Mouse (Mus musculus) cerebellum, postnatal 14 days (tissue): ENCODE results near the gene B3gnt4.
"Not testable (repeated sequence)": the region's sequence is repeated elsewhere in the genome, so short reads cannot be mapped to it uniquely, and the experiment has no call there.

Experiments used
- DNase-seq, 2 experiments: peaks; one replicate each; pipeline ENCODE4 v3.0.0; 2021; ENCODE audit warnings: mixed read lengths in 2 of 2

B3gnt4 gene

GRCm38 (mm10) chr5:123510160-123510559, at the start of gene B3gnt4:
Gene B3gnt4 (plus strand): TSS chr5:123510460.
- no peak for DNase-seq

DNA sequence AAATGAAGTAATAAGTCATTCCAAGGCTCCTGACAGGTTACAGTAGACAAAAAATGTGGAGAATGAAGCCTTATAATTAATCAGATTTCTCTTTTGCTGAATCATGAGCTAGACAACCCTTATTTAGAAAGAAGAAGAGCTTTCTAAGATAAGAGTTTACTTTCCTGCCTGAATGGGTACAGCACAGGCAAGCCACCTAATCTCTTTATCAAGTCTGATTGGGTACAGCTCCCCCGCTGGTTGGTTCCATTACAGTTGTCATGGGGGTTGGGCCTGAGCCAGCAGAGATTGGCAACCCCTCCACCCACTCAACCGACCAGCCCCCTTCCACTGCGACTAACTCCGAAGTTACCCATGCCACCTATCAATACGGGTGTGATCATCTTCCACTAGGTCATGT, 48.8 kb upstream of the B3gnt4 start:
- peak in 1 of 2 experiments; percentile 45 for DNase-seq

DNA sequence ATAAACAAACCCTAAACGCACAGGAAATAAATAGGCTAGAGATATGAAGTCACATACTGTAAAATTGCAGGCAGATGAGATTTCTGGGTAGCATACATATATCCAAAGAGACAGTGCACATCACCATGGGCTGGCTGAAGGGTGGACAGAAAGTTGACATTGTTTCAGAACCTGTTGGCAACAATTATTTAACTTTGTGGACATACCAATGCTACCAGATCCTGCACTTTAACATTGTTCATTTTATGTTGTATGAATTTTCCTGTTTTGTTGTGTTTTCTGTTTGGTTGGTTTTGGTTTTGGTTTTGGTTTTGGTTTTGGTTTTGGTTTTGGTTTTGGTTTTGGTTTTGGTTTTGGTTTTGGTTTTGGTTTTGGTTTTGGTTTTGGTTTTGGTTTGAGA, 45.6 kb upstream of the B3gnt4 start:
- DNase-seq, result no peak

DNA sequence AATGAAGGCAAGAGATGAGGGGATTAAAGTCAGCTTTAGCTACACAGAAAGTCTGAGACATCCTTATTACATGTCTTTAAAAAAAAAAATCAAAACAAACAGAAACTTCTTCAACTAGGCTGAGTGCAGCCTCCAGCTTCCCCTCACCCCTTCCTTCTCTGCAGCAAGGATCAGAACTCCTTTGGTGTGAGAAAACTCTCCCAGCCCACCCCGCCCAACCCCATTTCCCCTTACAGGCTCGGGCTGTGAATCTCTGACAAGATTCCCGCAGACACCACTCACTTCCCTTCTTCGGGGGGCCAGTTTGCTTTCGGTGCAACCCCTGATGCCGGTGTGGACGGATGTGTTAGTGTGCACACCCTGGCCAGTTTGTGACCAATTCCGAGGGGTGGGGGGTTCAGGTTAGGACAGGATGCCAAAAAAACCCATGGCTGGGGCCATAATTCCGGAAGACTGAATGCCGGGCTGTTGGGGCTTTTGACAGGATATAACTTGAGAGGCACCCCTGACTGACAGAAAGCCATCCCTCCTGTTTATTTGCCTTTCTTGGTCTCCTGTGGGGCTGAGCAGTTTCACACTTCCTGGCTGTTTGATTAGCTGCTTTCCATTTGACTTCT, 39.4 kb upstream of the B3gnt4 start:
- no peak for DNase-seq

DNA sequence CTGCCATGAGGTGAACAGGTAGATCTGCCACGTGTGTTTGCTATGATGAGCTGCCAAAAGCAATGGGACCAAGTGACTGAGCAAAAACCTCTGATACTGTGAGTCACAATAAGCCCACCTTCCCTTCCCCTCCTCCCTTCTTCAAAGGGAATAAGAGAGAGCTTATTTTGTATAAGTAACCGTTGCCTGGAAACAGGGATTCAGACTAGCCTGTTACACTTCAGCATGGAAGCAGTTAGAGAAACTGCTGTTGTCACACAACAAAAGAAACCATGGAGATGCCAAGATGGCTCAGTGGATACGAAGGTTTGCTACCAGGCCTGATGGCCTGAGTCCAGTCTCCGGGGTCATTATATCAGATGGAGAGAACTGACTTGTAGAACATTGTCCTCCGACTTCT, 36.4 kb upstream of the B3gnt4 start:
- no peak for DNase-seq

- no peak for DNase-seq
Measured at GRCm38 (mm10) chr5:123487659-123488395, 22.4 kb upstream of the B3gnt4 start.

GRCm38 (mm10) chr5:123489112-123489785, 21.0 kb upstream of the B3gnt4 start, which contains the start of the genes Lrrc43 and Il31:
Gene Lrrc43 (plus strand): TSS chr5:123489305.
Gene Il31 (minus strand): TSS chr5:123489489.
- peak; percentile 36 to 47 for DNase-seq

DNA sequence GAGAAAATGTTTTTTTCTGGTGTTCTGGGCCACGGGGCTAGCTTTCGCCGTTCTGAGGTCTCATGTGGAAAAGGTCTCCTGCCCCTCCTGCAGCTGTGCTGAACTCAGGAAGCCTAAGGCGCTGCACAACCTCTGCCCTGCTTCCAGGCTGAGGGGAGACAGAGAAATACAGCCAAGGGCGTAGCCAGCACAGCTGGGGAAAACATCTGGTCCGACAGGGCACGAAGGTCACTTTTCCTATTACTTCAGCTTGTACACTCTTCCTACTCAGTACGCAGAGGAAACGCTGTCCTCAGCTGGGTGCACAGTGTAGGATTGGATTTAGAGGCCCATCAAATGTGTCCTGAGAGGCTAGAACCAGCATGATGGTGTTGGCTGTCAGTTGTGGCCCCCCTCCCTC, 20.3 kb upstream of the B3gnt4 start:
- DNase-seq, result no peak

GRCm38 (mm10) chr5:123499717-123500116, 10.5 kb upstream of the B3gnt4 start:
- DNase-seq, result peak; percentile 68 to 78

DNA sequence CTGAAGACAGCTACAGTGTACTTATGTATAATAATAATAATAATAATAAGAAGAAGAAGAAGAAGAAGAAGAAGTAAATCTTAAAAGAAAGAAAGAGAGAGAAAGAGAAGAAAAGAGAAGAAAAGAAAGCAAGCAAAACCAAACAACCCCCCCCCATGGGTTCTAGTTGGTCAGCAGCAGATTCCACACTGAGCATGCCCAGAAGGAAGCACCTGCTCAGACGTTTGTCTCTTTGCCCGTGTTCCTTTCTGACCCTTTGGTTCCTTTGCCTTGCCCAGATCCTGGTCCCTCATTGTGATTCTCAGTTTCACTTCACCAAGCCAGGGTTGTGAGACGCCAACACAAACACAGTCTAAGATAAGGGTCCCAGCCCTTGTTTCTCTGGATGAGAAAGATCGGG, 8.3 kb upstream of the B3gnt4 start:
- no peak for DNase-seq

GRCm38 (mm10) chr5:123507936-123508723, 2.1 kb upstream of the B3gnt4 start:
- DNase-seq, result peak; percentile 76 to 83

DNA sequence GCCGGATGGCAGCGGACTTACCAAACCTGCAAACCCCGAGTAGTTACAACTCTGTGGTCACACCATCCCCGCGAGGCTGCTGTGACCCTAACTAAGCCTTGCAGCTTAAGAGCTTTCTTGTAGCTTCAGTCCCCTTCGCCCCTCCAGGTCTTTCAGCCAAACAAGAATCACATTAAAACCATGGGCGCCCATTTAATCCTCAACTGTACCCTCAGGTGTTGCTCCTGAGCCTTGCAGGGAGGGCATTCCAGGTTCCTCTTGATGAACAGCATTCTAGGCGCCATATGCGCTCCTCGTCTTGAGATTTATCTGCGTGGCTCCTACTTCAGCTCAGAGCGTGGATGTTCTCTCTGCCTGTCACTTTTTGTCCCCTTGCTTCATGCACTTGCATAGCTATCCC, 1.3 kb upstream of the B3gnt4 start:
- no peak for DNase-seq

DNA sequence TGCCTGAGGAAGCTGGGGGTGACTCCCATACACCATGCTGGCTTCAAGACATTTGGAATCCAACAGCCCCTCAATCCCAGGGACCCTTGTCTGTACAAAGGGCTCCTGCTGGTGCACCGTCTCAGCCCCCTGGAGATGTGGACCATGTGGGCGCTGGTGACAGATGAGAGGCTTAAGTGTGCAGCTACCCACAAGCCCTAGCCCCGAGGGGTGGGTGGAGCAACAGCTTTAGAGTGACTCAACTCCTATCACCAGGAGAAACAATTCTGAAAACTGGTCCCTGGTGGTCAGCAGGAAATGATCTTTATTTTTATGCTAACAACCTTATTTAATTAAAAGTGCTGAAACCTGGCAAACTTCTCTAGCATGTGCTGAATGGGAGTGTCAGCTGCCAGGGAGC, 1.2 kb downstream of the B3gnt4 start:
- DNase-seq, result not testable (repeated sequence)

- DNase-seq, result no peak
Measured at GRCm38 (mm10) chr5:123512102-123512501, 1.8 kb downstream of the B3gnt4 start.

GRCm38 (mm10) chr5:123514871-123515270, 4.6 kb downstream of the B3gnt4 start:
- DNase-seq, result no peak

DNA sequence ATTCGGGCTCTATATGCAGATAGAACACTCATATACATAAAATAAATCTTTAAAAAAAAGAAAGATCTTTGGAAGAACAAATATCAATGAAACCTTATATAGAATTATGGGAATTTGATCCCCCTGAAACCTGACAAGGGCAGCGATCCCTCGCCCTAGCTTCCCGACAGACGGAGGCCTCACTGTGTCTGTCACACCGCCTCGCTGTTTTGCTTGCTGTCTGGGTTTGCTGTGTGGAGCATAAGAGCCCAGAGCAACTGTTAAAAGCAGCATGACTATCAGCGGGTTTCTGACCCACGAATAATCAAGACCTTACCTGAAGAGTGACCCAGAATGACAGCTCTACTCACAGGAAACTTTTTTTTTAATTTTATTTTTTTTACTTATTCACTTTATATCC, 10.4 kb downstream of the B3gnt4 start:
- peak in 1 of 2 experiments; percentile 1 for DNase-seq

DNA sequence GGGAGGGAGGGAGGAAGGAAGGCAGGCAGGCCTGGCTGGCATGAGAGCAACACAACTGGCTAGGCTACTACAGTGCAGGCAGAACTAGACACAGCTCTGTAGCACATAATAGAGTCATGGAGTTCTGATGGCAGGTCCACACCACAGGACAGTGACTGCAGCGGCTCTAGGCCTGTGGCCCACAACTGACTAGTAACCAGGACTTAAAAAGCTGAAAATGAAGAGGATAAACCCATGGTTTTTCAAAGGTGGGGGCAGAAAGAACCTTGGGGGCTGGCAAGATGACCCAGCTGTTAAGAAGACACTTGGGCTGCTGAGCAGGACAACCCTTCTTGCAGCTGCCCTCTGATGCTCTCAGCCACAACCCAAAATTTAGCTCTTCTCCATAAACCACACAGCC, 11.4 kb downstream of the B3gnt4 start:
- DNase-seq, result peak in 1 of 2 experiments; percentile 1

DNA sequence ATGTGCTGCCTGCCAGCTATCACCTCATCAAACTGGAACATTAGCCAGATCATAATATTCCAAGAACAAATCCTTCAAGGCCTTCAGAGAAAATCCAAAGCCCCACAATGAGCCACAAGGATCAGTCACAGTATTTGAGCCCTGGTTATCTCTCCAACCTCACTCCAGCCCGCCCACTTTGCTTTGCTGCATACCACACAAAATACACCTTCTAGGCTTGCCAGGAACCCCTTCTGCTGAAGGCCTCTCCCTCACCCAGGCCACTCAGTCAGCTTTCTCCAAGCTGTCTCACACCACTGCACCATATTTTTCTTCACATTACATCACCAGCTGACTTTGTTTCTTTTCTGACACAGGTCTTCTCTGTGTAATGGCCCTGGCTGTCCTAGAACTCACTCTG, 11.9 kb downstream of the B3gnt4 start:
- peak in 1 of 2 experiments; percentile 1 for DNase-seq

- peak; percentile 98 for DNase-seq
Measured at GRCm38 (mm10) chr5:123523692-123524392, 13.6 kb downstream of the B3gnt4 start, which contains the start of gene Diablo. Gene Diablo (minus strand): TSS chr5:123524176.

- no peak for DNase-seq
Measured at GRCm38 (mm10) chr5:123524393-123524750, 14.1 kb downstream of the B3gnt4 start.

DNA sequence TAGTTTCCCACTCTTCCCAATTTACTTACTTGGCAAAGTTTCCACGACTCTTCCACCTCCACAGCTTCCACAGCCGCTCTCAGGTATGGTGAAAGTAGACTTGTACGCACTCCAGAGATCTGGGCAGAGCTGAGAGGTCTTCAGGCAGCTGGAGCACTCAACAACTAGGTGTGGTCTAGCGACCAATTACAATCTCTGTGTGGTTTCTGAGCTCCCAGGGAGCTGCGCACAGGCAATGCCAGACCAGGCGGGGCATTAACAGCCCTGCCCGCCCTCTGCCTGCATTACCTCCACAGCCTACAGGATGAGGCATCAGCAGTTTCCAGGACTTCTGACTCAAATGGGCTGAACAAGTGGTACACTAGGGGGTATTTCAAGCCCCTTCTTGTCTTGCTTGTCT, 15.0 kb downstream of the B3gnt4 start, which contains the start of gene Gm49027:
Gene Gm49027, minus strand, starts transcription at position 208 of the 400 bp plus-strand sequence.
- DNase-seq, result no peak

DNA sequence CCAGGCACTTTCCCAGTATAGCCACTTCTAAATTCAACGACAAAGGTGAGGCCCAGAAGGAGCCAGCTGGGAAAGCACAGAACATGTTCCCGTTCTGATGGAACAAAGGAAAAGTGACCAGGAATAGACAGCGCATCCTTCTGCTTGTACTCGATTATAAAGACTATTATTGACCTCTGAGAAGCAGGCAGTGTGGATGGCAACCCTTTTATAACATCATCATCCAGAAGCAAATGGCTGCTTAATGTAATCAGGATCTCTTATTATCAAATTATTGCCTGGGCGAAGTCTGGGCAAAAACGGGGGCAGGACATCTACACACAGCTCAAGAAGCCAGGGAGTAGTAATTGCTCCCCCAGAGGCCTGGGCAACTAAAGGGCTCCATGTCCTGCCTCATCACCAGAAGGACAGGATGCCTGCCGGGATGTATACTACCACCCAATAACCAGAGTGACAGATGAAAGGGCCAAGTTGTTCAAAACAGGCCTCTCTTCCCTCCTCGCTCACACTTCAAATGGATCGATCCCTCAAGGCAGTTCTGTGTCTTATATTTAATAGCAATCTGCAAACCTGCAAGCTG, 15.7 kb downstream of the B3gnt4 start:
- no peak for DNase-seq
